Mouse (Mus musculus) right cerebral cortex, postnatal 25 days (tissue): ENCODE data around the gene Atp5j2.
A peak's percentile ranks its signal among the peaks of the same experiment; 100 is the strongest.
"Not testable (repeated sequence)": the region's sequence is repeated elsewhere in the genome, so short reads cannot be mapped to it uniquely, and the experiment has no call there.

Source experiments
- DNase-seq: peaks from one replicate; pipeline ENCODE4 v3.0.0; 2022

Atp5j2 gene

DNA sequence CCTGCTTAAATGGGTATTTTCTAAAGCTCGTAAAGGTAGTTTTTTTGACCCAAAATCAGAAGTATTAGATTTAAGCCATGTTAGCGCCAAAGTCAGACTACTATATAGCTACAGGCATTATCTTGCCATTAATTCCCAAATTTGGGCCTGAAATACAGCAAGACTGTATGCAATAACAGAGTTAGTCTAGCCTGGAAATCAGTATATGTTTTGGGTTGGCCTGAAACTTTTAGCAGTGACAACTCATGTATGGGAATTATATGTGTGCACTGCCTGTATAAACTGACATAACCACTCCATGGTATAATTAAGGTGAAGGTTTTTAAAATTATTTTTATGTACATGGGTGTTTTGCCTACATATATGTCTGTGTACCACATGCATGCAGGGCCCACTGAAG lies at the start of gene Atp5j2:
Atp5j2 (minus strand) TSS at position 101 of the 400 bp plus-strand sequence.
- DNase-seq, result no peak

DNA sequence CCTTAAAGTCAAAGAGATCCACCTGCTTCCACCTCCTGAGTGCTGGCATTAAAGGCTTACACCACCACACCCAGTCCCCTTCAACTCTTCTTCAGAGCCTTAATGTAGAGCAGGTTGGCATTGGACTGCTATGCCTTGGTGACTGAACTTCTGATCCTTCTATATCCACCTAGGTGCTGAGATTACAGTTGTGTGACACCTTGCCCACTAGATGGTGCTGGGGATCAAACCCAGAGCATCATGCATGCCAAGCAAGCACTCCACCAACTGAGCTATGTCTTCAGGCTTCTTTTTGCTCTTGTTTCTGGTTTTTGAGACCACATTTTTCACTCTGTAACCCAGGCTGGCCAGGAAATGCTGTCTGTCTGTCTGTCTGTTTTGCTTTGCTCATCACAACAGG lies 42.8 kb upstream of the Atp5j2 start:
- no peak for DNase-seq

DNA sequence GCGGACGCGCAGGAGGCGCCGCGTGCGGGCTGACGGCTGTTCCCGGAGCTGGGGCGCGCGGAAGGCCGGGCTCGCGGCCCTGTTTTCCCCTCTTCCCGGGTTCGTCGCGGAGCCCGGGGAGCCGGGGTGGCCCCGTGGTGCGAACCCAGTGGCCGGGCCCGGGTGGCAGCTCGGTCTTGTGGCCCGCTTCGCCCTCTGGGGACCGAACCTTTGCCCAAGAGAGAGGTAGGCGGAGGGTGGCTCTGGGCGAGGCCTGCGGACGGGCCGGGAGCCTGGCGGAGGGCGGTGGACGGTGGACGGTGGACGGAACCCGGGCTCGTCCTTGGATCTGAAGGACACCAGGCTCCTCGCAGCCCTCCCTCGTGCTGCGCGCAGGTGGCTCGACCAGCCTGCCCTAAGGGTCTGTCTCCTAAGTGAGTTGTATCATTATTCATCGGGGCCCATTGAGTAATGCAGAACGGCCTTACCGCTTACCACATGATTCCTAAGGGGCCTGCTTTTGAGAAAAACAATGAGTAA lies 40.1 kb upstream of the Atp5j2 start:
- DNase-seq, result no peak

DNA sequence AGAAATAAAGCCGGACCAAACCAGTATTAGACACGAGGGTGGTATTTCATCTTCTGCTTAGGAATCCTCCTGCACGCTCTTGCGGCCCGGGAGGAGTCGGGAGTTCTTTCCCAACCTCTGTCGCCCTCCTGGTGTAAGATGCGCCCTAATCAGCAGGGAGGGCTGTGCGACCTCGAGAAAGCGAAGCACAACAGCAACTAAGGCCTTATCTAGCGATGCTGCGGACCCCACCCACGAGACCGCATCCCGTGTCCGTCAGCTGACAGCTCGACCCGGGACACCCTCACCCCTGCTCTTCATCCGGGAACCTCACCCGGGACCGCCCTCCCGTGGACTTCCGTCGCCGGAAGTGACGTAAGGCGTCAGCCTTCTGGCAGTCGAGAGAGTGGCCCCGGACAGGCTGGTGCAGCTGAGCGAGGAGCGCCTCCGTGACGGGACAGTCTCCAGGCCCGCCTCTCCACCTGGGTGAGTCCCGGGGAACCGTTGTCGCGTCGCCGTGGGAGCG lies 39.6 kb upstream of the Atp5j2 start, which contains the start of gene Zfp655:
Zfp655 (plus strand) TSS at position 349 of the 505 bp plus-strand sequence.
- peak; percentile 99 for DNase-seq

DNA sequence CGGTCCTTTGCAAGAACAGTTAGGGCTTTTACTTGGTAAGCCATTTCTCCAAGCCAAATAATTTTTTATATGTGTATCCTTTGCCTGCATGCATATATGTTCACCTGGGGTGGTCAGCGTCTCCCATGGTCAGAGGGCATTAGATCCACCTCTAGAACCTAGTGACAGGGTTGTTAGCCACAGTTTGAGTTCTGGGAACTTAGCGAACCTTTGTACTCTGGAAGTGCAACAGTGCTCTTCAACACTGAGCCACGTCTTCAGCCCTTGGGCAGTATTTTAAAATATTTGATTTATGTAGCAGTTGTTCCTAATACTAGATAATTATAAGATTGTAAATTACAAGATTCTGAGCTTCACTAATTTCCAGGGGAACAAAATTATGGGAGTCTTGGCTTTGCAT lies 38.8 kb upstream of the Atp5j2 start:
- DNase-seq, result no peak

DNA sequence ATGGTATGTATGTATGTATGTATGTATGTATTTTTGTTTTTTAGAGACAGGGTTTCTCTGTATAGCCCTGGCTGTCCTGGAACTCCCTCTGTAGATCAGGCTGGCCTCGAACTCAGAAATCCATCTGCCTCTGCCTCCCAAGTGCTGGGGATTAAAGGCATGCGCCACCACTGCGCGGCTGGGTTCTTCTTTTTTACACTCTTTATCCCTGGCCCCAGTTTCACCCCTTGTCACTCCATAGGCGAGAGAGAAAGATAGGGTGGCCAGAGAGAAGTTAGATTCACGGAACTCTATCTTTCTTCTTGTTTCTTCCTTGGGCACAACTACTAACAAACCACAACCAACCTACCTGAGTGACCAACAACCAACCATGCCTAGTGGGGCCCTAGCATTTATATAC lies 37.4 kb upstream of the Atp5j2 start:
- DNase-seq, result not testable (repeated sequence)

DNA sequence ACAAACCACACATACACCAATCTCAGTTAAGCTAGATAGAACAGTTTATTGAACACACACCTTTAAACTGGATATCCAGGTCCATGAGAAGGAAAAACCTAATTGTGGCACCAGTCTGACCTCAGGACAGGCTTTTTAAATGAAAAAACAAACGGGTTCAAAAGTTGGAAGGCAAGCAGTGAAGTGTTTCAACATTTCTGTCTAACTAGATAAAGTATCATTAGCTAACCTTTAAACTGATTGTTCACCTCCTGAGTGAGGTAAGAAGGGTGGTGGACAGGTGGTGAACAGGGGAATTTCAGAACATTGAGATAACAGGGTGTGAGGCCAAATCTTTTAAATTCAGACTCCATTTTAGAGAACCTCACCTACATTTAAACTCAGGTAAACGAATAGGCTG lies 34.6 kb upstream of the Atp5j2 start:
- no peak for DNase-seq

DNA sequence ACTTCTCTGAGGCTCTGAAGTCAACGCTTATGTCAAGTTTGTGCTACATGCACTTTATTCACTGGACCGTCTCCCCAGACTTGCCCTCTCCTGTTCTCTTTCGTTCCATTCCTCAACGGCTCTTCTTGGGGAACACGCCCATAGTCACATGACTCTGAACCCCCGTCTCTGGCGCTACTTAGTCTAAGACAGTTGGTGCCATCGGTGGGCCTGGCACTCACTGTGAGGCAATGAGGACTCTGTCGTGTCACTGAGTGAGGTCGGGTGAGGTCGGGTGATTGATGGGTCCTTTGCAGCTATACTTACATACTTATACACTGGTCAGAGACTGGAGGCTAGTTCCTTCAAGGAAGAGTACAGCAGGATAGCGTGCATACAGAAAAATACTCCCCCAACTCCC lies 31.5 kb upstream of the Atp5j2 start:
- no peak for DNase-seq

DNA sequence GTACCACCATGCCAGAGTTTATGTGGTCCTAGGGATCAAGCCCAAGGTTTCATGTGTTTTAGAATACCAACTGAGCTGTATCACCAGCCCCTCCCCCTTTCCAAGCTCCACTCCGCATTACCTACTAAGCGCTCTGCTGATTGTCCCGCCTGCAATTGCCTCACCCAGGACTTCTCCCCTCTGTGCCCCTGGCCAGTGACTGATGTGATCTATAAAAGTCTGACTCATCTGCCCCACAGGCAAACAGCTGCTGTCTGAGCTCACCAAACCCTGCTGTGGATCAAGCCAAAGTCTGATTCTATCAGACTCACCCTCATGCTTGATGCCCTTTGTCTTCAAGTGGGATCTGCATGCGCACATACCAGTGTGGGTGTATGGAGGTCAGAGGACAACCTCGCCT lies 31.0 kb upstream of the Atp5j2 start:
- no peak for DNase-seq

DNA sequence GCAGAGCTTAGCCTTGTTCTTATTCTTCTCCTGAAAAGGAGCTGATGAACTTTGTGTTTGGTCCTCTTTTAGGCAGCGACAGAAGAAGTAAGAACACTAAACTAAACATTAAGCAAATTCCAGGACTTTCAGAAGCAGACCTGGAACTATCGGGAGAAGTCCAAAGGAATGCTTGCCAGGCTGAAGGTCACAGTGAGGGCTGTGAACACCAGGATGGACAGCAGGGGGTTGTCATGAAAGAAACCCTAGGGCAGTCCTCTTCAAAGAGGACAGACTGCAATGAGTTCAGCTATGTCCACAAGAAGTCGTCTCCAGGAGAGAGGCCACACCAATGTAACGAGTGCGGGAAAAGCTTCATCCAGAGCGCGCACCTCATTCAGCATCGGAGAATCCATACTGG lies 28.1 kb upstream of the Atp5j2 start:
- DNase-seq, result no peak

DNA sequence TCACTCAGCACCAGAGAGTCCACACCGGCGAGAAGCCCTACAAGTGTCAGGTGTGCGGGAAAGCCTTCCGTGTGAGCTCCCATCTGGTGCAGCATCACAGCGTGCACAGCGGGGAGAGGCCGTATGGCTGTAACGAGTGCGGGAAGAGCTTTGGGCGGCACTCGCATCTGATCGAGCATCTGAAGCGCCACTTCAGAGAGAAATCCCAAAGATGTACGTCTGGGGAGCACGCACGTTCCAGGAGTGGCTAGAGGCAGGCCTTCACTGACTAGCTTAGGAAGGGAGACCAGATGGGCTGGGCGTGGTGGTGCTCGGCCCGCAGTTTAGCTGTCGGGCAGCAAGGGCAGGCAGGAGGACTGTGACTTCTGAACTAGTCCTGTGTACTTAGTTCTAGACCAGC lies 26.8 kb upstream of the Atp5j2 start:
- no peak for DNase-seq

DNA sequence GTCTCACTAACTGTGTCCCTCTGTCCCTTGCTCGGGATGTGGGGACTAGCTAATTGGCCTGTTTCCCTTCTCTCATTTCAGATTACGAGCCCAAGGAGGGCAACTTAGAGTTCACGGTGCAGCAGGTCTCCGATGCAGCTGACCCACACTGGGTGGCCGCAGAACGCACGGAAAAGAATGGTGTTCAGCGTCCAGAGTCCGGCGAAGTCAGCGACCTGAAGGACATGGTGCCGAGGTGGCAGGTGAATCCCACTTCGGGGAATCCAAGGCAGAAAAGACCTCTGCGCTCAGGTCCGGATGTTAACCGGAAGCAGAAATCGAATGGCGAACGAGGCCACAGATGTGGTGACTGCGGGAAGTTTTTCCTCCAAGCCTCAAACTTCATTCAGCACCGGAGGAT lies 26.3 kb upstream of the Atp5j2 start:
- no peak for DNase-seq

DNA sequence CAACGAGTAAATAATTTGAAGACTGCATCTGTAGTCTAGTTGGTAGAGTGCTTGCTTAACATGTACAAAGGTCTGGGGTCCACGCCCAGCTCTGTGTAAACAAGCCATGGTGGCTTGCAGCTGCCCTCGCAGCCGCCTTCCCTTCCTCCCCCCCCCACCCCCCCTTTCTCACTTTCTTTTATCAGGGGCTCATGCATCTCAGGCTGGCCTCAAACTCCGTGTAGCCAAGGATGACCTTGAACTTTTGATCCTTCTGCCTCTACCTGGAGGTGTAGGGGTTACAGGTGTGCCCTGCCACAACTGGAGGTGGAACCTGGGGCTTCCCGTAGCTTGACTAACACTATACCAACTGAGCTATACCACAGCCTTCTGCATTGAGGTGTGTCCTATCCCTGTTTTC lies 25.9 kb upstream of the Atp5j2 start:
- DNase-seq, result no peak

DNA sequence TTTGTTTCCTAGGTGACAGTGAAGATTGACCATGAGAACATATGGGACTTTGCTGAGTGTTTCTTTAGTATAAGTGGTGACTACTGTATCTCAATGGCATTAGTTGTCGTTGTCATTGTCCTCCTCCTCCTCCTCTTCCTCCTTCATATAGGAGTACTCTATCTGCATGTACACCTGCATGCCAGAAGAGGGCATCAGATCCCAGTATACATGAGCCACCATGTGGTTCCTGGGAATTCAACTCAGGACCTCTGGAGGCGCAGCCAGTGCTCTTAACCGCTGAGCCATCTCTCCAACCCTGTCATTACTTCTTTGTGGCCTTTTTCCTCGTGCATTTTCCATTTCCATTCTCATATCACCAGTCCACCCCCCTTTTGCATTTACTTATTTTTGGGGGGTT lies 22.8 kb upstream of the Atp5j2 start:
- no peak for DNase-seq

DNA sequence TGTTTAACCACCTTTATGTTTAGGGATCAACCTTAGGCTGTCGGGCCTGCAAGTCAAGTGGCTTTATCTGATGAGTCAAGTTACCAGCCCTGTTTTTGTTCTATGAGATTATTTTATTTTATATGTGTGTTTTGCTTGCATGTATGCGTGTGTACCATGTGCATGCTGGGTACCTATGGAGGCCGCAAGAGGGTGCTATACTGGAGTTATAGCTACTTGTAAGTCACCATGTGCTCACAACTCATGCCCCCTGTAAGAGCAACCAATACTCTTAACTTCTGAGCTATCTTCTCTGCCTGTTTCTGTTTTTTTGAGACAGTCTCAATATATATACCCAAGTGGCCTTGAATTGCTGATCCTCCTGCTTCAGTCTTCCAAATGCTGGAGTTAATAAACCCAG lies 21.6 kb upstream of the Atp5j2 start:
- no peak for DNase-seq

DNA sequence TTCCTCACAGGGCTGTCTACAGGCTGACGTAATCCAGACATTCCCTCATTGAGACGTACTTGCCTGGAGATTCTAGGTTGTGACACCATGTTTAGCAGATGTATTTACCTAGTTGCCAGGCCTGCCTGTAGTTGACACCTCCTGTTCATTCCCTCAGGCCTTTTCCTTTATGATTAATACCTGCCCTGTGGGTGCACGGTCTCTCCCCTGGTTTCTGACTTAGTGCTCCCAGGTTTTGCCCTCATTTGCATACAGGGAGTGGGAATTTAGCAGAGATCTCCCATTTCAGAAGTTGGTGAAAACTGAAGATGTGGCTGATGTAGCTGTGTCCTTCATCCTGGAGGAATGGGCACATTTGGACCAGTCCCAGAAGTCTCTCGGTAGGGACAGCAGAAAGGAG lies 20.4 kb upstream of the Atp5j2 start:
- no peak for DNase-seq

DNA sequence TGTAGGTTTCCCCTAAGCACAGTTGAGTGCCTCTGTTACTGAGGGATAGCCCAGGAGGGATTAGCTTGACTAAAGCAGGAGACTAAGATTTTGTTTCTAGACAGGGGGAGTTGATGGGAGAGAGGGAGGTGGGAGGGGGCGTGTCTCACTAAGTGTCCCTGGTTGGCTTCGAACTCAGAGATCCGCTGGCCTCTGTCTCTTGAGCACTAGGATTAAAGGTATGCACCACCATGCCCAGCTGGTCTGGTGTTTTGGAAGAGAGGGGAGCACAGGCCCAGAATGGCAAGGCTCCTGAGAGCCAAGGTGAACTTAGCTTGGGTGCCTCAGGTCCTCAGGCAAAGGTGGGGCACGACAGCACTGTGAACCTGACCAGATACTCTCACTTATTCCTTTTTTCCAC lies 19.5 kb upstream of the Atp5j2 start:
- DNase-seq, result no peak

DNA sequence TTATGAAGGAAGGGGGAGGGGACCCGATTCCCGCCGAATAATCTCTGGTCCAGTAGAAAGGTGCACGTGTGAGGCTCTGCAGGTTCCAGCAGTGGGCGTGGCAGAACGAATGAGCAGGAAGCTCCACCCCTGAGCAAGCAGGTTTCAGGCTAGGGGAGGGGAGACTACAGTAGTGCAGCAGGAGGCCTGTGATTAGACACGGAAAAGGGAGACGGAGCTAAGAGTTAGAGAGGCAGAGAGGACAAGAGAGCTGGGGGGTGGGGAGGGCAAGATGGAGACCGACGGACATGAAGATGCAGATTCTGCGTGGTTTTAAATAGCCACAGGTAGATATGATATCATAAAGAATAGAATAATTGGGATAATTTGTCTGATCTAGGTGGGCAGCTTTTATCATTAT lies 16.5 kb upstream of the Atp5j2 start:
- DNase-seq, result not testable (repeated sequence)

DNA sequence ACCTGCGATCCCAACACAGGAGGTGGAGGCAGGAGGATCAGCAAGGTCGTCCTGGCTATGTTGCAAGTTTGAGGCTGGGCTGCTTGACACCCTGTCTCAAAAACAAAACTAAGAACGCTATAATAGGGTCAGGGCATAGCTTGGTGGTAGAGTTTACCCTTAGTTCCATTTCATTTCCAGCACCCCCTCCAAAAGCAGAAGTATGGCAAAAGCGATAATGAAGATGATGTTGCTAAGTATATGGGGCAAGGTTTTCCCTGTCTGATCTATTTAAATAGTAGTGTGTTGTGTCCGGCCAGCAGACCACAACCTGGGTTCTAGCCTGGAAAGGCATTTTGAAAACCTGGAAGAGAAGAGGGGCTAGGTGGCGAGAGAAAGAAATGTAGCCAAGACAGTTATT lies 16.1 kb upstream of the Atp5j2 start:
- no peak for DNase-seq

DNA sequence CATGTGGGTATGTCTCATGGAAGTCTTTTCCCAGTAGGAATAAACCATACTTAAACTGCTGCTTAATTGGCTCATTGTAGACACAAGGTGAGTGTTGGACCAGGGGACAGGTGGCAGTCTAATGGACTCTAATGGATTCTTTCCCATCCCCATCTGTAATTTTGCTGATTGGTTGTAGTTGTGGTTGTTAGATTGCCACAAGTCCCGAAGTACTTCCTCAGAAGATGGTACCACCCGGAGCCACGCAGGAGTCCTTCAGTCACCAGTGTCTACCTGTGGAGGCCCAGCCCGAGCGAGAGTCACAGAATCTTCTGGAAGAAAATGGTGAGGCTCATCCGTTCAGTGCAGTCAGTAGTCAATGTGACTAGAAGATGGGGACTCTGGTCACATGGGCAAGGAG lies 15.5 kb upstream of the Atp5j2 start:
- DNase-seq, result no peak

DNA sequence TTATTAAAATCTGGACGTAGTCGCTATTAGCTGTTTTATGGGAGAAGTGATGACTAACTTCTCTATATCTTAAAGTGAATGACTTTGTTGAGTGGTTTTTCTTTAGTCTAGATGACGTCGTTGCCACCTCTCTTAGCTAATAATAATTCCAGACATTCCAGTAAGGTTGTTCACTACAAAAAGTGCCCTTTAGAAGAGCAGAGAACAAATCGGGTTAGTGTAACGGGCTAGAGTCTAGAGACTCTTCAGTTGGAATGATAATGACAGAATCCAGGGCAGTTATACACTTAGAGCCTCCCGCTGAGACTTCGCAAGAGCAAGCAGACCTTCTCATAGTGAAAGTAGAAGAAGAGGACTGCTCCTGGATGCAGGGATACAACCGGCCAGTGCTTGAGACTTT lies 13.2 kb upstream of the Atp5j2 start:
- DNase-seq, result no peak

DNA sequence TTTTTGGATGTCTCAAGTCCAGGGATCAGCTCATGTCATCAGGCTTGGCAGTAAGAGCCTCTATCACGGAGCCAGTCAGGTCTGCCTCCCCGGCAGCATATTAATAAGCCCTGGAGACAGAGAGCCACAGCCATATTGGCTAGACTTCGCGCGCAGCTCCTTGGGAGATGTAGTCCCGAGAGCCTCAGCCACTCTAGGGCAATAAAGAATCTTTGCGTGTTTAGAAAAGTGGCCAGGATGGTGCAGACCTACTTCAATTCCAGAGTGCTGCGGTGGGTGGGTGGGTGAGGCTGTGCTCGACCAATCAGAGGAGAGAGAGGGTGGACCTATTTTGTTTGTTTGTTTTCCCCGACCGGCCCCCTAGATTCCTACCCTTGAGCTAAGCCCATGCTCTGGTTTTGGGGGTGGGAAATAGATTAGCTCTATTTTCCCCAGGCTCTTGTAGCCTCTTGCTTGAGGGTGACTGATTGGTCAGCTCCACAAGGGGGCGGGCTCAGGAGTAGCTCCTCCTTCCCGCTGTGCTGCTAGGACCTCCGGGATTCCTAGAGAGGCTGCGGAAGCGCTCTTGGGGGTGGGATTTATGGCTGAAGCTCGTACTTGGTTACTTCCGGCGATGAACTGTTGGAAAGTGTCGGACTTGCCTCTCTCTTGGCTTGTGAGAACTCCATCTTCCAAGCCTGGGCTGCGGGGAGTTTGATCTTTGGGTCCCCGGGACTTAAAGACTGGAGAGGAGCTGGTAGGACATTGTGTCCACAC lies 12.3 kb upstream of the Atp5j2 start, which contains the start of gene Zkscan5:
Zkscan5 (plus strand) TSS at position 627 of the 756 bp plus-strand sequence.
- peak; percentile 95 for DNase-seq

DNA sequence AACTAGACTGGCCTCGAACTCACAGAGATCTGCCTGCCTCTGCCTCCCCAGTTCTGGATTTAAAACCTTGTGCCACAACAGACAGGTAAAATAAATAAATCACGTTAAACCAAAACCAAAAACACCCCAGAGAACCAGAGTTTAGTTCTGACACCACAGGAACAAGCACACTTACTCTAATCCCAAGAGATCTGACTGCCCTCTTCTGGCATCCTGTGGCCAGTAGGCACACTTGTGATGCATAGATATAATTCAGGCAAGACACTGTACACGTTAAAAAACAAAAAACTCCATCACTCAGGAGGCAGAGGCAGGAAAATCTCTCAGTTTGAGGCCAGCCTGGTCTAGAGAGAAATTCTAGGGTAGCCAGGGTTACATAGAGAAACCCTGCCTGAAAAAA lies 10.6 kb upstream of the Atp5j2 start:
- DNase-seq, result no peak

DNA sequence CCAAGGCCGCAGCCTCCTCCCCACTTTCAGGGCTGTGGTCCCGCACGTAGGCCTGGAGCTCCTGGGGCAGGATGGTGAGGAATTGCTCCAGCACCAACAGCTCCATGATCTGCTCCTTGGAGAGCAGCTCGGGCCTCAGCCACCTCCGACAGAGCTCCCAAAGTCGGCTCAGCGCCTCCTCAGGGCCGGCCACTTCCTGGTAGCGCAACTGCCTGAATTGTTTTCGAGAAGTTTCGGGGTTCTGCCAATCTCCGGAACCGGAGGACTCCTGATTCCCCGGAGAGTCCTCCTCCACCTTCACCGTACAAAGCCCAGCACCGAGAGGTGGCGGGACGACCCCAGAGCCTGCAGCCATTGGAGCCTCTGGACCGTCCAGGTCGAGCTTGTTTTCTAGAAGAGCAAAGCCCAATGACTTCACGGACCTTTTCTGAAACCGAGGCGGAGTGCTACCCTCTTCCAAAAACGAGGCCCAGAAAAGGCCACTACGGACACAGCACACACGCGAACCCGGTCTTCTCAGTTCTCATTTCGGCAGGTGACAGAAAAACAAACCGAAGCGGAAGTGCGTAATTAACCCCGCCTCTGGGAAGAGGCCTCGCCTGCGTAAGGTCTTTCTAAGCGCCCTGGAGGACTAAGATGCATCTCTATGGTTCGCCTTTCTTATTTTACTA lies 9.6 kb upstream of the Atp5j2 start, which contains the start of gene Zkscan14:
Zkscan14 (minus strand) TSS at position 548 of the 671 bp plus-strand sequence.
- DNase-seq, result peak; percentile 71
